Mouse (Mus musculus) brain, embryonic 14.5 days (tissue): ENCODE results near the gene Rfc3.

Experiments used
- CTCF ChIP-seq: fragments of 200-500 bp; IDR thresholded peaks from 2 replicates; pipeline ENCODE4 v1.5.1; 2012; ENCODE audit warnings: inconsistent platforms, mild to moderate bottlenecking, moderate library complexity, borderline replicate concordance; ENCODE audit not compliant: insufficient read depth, insufficient read length; ENCODE audit errors: extremely low read depth
- POLR2A ChIP-seq: fragments of 200-500 bp; IDR thresholded peaks from 2 replicates; pipeline ENCODE4 v1.6.1; 2012; ENCODE audit warnings: mild to moderate bottlenecking, inconsistent platforms, borderline replicate concordance; ENCODE audit not compliant: poor library complexity, insufficient read depth, insufficient read length, severe bottlenecking; ENCODE audit errors: extremely low read depth

DNA sequence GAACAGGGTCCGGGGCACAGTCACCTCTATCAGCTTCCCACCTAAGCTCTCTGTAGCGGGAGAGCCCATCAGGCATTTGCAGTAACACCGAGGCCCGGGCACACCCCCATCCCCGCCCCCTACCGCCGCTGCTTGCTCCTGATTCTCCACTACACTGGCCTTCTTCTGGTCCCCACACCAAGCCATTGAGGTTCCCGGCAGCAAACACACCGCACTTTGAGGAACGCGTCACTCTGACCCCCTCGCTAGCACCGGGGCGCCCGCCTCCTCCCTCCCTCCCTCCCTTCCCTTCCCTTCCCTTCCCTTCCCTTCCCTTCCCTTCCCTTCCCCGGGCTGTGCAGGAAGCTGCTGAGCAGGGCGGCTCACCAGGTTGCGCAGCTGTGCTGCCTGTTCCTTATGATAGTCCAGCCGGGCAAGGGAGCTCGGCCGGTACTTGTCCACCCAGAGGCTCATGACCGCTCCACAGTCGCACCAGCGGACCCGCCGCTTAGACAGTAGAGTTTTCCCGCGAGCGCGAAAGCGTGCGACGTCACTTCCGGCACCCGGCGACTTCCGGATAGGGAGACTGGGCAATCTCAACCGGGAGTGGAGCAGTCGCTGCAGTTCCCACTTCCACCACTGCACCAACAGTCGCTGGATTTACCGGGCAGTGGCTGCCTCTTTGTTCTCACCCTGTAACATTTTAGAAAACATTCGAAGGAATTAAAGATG is at the start of gene Rfc3:
- TF ChIP-seq CTCF, result peak; percentile 85
- peak; percentile 16; the same call in 1 of the 2 replicates for TF ChIP-seq POLR2A
